Mouse (Mus musculus) retina, postnatal 7 days (tissue): Measurements from ENCODE around the gene Tesk1.
A peak's percentile ranks its signal among the peaks of the same experiment; 100 is the strongest.

Experiments used
- DNase-seq: peaks from one replicate; pipeline ENCODE4 v3.0.0-alpha.2; 2012; ENCODE audit warnings: low read depth, low spot score

The Tesk1 gene

DNA sequence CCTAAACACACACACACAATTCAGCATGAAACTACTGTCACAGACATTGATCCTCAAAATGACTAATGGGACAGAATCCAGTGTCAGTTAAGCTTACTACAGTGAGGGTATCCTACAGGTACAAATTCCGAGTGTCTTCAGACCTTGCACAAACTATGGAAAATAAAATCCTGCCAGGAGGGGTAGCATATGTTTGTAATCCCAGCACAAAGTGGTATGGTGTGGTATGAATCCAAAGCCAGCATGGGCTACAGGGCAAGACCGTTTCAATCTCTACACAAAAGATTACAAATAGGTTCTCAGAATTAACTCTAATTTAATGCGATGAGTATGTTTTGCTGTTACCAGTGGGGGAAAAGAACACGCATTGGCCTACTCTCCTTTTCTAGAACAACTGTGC is at the start of gene Tesk1:
Gene Tesk1, plus strand, starts transcription at position 301 of the 400 bp plus-strand sequence.
- DNase-seq: no peak

GRCm38 (mm10) chr4:43394345-43394891 is 47.3 kb upstream of the Tesk1 start:
- DNase-seq: no peak

GRCm38 (mm10) chr4:43395147-43395546 is 46.6 kb upstream of the Tesk1 start:
- no peak for DNase-seq

DNA sequence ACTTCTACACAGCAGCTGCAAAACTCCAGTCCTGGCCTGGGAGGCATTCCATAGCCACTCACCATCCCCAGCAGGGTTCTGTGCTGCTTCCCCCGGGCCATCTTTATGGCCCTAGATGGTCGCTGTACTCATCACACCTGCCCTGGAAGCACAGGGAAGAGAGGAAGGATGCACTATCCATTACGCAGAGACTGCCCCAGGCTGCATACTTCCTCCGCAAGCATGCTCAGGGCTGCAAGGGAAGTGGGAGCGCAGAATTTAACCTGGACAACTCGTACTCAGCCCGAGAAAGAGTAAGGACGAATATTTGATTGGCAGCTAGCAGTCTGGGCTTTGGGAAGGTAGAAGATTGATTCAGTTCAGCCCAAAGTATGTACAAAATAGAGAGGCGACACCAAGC is 45.9 kb upstream of the Tesk1 start:
- DNase-seq: no peak

DNA sequence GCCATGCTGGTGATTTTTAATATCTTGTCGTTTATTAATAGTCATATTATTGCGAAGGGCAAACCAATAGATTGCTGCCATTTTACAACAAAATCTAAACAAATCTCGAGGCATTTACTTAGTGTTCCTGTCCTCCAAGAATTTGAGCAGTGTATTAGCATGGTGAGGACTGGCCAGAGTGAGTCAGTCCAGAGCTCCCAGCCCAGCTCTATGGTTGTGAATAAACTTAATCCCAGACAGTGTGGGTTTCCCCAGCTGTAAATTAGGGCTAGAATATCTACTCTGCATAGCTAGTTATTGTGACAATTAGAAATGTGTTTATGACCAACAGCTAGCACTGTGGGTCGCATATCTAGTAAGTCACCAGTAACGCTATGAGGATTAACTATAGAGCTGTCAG is 45.4 kb upstream of the Tesk1 start:
- no peak for DNase-seq

DNA sequence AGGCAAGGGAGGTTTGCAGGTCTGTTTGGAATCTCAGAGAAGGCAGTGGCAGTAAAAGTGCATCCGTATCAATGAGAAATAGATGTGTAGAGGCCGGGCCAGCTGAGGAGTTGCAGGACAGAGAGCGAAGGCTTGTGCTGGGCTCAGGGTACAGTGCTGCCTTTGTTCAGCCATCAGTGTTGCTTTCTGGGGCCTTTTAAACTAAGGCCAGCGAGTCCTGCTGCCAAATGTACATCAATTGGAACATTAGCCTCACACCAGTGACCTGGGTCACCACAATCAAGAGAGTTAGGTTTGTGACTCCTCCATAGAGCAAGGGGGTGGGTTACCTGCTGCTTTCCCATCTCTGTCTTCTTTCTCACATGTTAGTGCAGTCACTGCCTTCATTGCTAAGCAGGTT is 43.7 kb upstream of the Tesk1 start:
- DNase-seq: no peak

- no peak for DNase-seq
These were observed 42.9 kb upstream of the Tesk1 start for GRCm38 (mm10) chr4:43398829-43399331.

DNA sequence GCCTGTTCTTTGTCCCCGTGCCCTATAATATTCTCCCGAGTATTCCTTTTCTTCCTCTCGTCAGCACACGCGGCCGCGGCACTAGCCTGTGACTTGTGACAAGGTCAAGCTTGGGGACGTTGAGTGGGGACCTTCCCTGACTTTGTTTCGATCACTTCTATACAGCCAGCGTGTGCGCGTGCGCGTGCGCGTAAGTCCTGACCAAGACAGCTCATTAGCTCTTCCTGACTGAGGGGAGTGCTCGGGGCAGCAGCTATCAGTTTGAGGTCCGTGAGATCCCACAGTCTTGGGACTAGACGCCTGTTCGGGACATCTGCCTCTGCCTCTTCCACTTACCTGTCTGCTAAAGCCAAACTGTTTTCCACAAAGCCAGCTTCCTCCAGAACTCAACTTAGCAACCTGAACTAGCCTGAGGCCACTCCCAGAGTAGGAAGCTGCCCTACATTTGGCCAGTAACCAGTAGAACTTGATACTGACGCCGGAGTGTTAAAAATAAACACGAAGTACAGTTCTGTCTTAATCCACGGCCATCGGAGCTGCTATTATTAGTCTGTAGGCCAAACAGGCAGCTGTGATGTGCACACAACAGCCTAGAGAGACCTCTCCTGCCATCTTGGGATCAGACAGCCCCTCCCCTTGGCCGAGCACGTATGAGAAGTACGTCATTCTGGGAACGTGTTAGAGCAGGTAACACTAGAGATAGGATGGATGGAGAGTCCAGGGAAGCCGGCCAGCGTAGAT is 42.2 kb upstream of the Tesk1 start:
- no peak for DNase-seq

DNA sequence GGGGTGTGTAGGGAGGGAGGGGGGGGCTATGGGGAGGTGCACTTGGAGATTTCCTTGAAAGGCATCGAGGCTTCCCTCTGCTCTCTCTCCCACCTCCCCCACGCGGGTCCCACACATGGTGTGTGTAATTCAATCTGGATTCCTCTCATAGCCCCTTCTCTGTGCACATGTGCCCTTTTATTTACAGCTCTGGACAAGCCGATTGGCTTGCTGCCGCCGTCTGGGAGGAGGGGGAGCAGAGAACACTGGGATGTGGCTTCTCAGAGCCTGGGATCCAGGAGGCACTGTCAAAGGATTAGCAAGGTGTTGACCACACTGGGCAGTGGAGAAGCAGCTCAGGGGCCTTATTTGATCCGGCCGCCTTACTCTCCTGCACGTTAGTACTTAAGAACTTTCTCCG is 40.8 kb upstream of the Tesk1 start:
- no peak for DNase-seq

DNA sequence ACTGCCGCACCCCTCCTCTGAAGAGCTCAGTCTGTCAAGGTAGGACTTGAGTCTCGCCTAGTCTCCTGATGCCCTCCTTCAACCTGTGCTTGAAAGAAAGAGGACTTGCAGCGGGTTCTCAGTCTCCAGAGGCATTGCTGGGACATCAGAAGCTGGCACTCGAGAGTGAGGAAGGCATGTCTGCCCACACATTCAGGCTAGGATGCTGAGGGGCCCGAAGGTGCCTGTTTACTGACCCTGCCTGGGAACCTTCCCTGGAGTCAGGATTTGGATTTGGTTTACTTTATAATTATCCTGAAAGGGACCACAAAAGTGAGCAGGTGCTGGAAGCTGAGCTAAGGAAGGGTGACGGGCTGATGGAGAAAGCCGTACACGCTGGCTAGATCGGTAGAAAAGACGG is 40.3 kb upstream of the Tesk1 start:
- no peak for DNase-seq

DNA sequence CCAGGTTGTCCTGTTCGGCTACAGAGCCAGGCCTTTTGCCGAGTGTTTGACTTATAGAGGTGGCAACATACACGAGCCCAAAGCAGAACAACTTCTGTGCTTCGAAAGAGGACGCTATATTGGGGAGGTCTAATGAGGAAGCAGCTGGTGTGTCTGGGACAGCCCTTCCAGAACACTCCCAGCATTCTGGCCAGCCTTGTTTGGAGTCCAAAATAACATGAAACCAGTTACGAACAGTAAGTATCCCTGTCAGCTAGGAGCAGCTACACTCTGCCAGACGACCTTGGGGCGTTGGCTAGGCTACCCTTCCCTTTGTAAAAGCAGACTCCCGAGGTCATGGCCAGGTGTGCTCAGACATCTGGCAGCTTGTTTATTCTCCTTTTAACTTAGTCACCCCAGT is 39.5 kb upstream of the Tesk1 start:
- no peak for DNase-seq

- no peak for DNase-seq
These were observed 37.0 kb upstream of the Tesk1 start for GRCm38 (mm10) chr4:43404697-43405096.

DNA sequence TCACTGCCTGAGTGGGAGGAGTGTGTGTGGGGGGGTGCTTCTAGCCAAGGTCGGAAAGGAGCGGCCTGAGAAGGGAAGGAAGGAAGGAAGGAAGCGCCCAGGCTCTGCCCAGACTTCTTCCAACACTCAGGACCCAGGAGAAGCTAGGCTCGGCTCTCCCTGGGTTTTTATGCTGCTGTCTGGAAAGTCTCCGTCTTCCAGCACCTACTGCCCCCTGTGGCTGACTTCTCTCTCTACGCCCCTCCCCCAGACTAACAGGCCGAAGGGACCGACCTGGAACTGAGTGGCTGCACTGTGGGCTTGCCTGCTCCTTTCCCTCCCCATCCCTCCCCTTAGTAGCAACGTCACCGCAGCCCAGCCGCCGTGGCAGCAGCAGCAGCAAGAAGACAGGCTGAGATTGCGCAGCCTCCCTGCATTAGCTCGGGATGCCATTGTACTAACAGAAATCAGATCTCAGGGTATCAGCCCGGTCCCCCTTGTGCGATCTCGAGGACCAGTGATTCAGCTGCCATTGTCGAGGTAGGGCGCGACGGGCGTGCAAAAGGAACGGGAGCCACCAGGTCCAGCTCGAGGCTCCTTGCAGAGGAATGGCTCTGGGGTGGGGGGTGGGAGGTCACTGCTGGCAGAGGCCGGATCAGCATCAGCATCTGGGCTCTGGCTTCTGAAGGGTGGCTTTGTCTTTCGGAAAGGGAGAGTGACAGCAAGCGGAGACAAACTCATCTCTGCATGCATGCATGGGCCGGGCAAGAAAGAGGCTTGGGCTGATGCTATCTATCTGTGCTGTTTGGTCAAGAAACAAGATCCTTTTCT is 35.4 kb upstream of the Tesk1 start:
- peak; percentile 76 for DNase-seq

DNA sequence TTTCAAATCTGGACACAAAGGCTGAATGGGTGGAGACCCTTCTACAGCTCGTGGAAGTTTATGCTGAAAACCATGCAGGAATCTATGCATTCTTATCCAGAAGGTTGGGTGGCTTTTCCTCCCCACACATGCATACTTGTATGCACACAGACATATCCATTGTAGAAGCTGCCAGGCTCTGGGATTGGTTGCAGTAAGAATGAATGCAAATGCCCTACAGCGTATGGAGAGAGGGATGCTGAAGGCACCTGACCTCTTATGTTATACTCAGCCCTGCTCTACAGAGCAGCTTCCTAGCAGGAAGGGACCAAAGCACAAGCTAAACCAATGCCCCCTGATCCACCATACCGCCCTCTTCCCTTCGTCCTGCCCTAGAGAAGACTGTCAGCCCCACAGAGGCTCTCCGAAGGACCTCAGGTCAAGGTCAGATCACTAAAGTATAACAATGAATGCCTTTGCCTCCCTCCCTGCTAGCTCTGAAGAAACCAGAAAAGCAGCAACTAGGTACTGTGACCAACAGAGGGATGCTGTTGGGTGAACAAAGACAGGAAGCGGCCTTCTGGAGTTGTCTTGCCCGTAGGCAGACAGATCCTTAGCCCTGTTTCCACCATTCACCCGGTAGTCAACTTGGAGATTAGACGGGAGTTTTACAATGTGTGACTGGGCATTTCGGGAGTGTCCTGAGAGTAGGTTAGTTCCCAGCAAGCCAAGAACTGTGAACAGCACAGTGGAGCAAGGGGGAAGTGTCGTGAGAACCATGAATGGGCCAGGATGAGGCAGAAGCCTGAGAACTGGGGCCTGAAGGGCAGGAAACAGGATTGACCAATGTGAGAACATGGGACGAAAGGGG is 34.4 kb upstream of the Tesk1 start:
- DNase-seq: no peak

GRCm38 (mm10) chr4:43414761-43415160 is 27.0 kb upstream of the Tesk1 start:
- DNase-seq: no peak

- no peak for DNase-seq
These were observed 26.3 kb upstream of the Tesk1 start for GRCm38 (mm10) chr4:43415221-43416070.

DNA sequence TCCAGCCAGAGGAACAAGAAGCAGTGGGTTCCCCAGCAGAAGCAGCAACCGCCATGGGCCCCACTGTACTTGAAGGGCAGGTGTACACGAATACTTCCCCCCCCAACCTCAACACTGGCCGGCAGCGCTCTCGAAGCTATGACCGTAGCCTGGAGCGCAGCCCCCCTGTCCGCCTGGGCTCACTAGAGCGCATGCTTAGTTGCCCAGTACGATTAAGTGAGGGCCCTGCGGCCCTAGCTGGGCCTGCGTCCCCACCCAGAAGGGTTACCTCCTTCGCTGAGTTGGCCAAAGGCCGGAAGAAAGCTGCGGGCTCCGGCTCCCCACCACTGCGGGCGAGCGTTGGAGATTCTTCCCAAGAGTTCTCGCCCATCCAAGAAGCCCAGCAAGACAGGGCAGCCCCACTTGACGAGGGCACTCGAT is 25.7 kb upstream of the Tesk1 start:
- no peak for DNase-seq

DNA sequence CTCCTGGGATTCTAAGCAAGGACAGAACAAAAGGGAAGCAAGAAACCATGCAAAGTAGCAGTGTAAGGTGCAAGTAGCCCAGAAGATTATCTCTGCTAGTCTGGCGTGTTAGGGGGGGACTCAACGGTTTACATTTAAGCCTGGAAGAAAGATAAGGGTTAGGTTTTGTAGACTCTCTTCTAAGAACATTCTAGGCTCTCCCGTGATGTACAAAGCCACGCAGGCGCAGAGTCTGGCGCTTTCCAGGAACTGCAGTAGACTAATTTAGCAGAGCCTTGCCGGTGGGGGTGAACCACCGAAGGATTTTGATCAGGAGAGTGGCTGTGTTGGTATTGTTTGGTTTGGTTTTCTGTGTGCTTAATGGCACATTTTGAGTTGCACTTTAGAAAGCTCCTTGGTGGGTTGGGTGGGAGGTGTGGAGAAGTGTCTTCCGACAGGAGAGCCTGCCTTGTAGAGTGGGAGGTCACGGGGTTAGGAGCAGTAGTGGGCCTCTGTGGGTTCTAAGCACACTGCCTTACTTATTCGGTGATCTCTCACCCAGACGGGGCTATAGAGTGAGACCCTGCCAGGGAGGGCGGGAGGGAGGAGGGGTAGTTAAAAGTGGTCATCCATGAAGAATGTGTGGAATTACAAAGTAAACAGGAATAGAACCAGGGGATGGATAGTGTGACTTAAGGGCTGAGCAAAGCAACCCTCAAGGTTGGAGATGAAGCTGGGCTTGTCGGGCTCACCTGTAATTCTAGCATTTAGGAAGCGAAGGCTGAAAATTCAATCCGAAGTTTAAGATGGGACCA is 24.3 kb upstream of the Tesk1 start:
- no peak for DNase-seq

DNA sequence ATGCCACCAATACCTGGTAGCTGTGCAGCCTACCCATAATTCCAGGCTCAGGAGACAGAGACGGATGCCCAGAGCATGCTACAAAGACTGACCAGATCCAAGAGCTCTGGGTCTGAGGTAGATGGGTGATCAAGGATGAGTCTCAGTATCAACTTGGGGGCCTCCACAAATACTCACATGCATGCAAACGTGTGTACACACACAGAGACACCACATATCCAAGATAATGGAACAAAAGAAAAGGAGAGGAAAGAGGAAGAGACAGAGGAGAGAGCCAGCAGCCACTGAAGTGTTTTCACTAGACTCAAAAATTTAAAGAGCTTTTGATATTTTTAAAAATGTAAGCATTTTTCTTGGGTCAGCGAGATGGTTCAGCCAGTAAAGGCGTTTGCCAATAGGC is 23.3 kb upstream of the Tesk1 start:
- no peak for DNase-seq
